Mouse (Mus musculus): ENCODE results near the gene Grwd1. TPM values are rescaled to one million over a fixed set of nuclear protein-coding genes. Genes with fewer than 3 reads are reported as not detected.

Gene Grwd1
- total RNA-seq, 1 experiment from 2014 or later, result 28.0 TPM

Other genes with a start within 250 kb of the Grwd1 start
- gene Fgf21, start 215.5 kb downstream of the Grwd1 start, total RNA-seq (2021), result 0.37 TPM in 1 of 2 replicates, not detected in the other
- gene Fut1, start 213.7 kb downstream of the Grwd1 start, total RNA-seq (2021), result 0.11 TPM in 1 of 2 replicates, not detected in the other
- gene Izumo1, start 209.1 kb downstream of the Grwd1 start, total RNA-seq (2021), result 0.56 and 0.82 TPM in 2 replicates
- 33.0 and 35.4 TPM in 2 replicates for gene Rasip1, start 203.5 kb downstream of the Grwd1 start, total RNA-seq (2021)
- gene Mamstr, start 191.0 kb downstream of the Grwd1 start, total RNA-seq (2021), result 4.9 and 8.5 TPM in 2 replicates
- 0.11 TPM in 1 of 2 replicates, not detected in the other for gene Fut2, start 164.6 kb downstream of the Grwd1 start, total RNA-seq (2021)
- gene Ntn5, start 146.9 kb downstream of the Grwd1 start, total RNA-seq (2021), result 0.26 TPM in 1 of 2 replicates, not detected in the other
- gene Sec1, start 136.5 kb downstream of the Grwd1 start, total RNA-seq (2021), result 0.22 and 0.41 TPM in 2 replicates
- 10.5 and 16.9 TPM in 2 replicates for gene Car11, start 131.1 kb downstream of the Grwd1 start, total RNA-seq (2021)
- gene Dbp, start 125.9 kb downstream of the Grwd1 start, total RNA-seq (2021), result 31.2 and 46.3 TPM in 2 replicates
- 927 and 1,052 TPM in 2 replicates for gene Rpl18, start 115.5 kb downstream of the Grwd1 start, total RNA-seq (2021)
- 32.3 and 34.4 TPM in 2 replicates for gene Sphk2, start 112.9 kb downstream of the Grwd1 start, total RNA-seq (2021)
- gene Fam83e, start 109.7 kb downstream of the Grwd1 start, total RNA-seq (2021), result 0.45 and 0.74 TPM in 2 replicates
- not detected in 2 replicates for gene Spaca4, start 105.1 kb downstream of the Grwd1 start, total RNA-seq (2021)
- 7.5 and 9.9 TPM in 2 replicates for gene Lmtk3, start 47.2 kb downstream of the Grwd1 start, total RNA-seq (2021)
- 0.52 and 1.0 TPM in 2 replicates for gene Sult2b1, start 46.3 kb downstream of the Grwd1 start, total RNA-seq (2021)
- 97.5 and 114 TPM in 2 replicates for gene Cyth2, start 16.4 kb downstream of the Grwd1 start, total RNA-seq (2021)
- 0.48 and 0.60 TPM in 2 replicates for gene Kcnj14, start 6.2 kb downstream of the Grwd1 start, total RNA-seq (2021)
- gene Kdelr1, start 41.8 kb upstream of the Grwd1 start, total RNA-seq (2021), result 123 and 135 TPM in 2 replicates
- 0.93 and 1.2 TPM in 2 replicates for gene Grin2d, start 47.4 kb upstream of the Grwd1 start, total RNA-seq (2021)
- gene Syngr4, start 65.8 kb upstream of the Grwd1 start, total RNA-seq (2021), result 0.59 TPM in 1 of 2 replicates, not detected in the other
- gene Tmem143, start 66.0 kb upstream of the Grwd1 start, total RNA-seq (2021), result 80.0 and 80.8 TPM in 2 replicates
- 212 TPM in 2 replicates for gene Emp3, start 90.5 kb upstream of the Grwd1 start, total RNA-seq (2021)
- 9.7 and 11.0 TPM in 2 replicates for gene Ccdc114, start 93.1 kb upstream of the Grwd1 start, total RNA-seq (2021)
- 0.90 and 15.1 TPM in 2 replicates for gene Abcc6, start 199.4 kb upstream of the Grwd1 start, total RNA-seq (2021)
- gene Nomo1, start 202.8 kb upstream of the Grwd1 start, total RNA-seq (2021), result 53.0 and 60.3 TPM in 2 replicates